ENCODE assay signal across 8 mouse cellular contexts in the genomic region with DNA sequence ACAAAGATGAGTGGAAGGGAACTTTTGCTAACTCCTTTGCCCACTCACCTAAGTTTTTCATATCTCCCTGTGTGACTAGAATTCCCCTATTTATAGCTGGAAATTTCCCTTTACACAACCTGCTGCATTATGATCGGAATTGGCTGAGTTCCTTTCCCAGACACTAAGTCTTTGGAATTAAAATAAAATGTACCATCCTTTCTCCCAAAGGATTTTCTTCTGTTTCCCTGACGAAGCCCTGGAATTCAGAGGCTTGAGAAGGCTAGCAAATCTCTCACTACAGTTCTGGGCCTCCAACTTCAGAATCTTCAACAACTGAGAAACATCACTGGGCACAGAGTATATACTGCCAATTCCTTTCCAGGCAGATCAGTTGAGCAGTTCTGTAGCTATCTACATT. TPM values are rescaled to one million over a fixed set of nuclear protein-coding genes. Genes with fewer than 3 reads are reported as not detected.
DNase-seq lines count a peak whose midpoint lies in the region; ATAC-seq and TF ChIP-seq lines count a peak whose summit lies in the region.

No protein-coding gene starts in this region.

- no peaks in the 10 kb centered on the region for H3K36me3 ChIP-seq in heart, embryonic 11.5 days (ENCODE audit: control insufficient read depth, insufficient read depth, low read length)
- H3K36me3 ChIP-seq in heart, postnatal 0 days (replicated peaks; ENCODE audit: control insufficient read depth, insufficient read depth, low read length) = no peaks in the 10 kb centered on the region
- H3K36me3 ChIP-seq in macrophage (ENCODE audit: inconsistent target) = no peaks in the 10 kb centered on the region

- no peak for DNase-seq in heart, postnatal 10 days
- peak; percentile 7 for DNase-seq in adipocyte (ENCODE audit: low spot score)
- no peak for DNase-seq in heart, postnatal 0 days (ENCODE audit: low spot score)
- DNase-seq in natural killer cell, adult 2 months (ENCODE audit: low spot score in 2 of 2) = no peak
- DNase-seq in spleen, postnatal 4 days (ENCODE audit: low spot score in 2 of 2) = no peak
- no peak for DNase-seq in right cerebral cortex, adult 18-20 months

- TF ChIP-seq CTCF in heart, postnatal 0 days (IDR thresholded peaks at IDR 0.05; ENCODE audit: low read depth) = no peak

- H3K9ac ChIP-seq in heart, embryonic 11.5 days (ENCODE audit: low read depth, low read length) = peak overlapping the region; percentile 95
- peak overlapping the region; percentile 98 for H3K9ac ChIP-seq in heart, postnatal 0 days (replicated peaks; ENCODE audit: low read depth, low read length)

- WGBS in heart, embryonic 11.5 days (ENCODE audit: insufficient replicate concordance) = 43% methylated on average over 2 of the region's 2 CpGs
- WGBS in heart, postnatal 0 days = 29% methylated on average over 2 of the region's 2 CpGs
- 84% methylated on average over 2 of the region's 2 CpGs for WGBS in macrophage (ENCODE audit: missing documents)

- peaks cover 21% of the 10 kb centered on the region for H3K4me1 ChIP-seq in heart, embryonic 11.5 days (ENCODE audit: control insufficient read depth, insufficient read depth, low read length)
- peaks cover 45% of the 10 kb centered on the region for H3K4me1 ChIP-seq in heart, postnatal 0 days (ENCODE audit: control insufficient read depth, insufficient read depth)

- no peaks in the 10 kb centered on the region for H3K9me3 ChIP-seq in heart, embryonic 11.5 days (replicated peaks; ENCODE audit: control insufficient read depth, low read length)
- H3K9me3 ChIP-seq in heart, postnatal 0 days (replicated peaks; ENCODE audit: control insufficient read depth, low read length) = no peaks in the 10 kb centered on the region

- H3K27me3 ChIP-seq in heart, embryonic 11.5 days (ENCODE audit: control insufficient read depth, insufficient read depth, low read length) = no peaks in the 10 kb centered on the region
- H3K27me3 ChIP-seq in heart, postnatal 0 days (ENCODE audit: control insufficient read depth, insufficient read depth, low read length) = no peaks in the 10 kb centered on the region

- intact Hi-C loops in heart, postnatal 10 days (cut with DNase I) = no loop called here

- no peak for ATAC-seq in heart, embryonic 11.5 days (replicated peaks; ENCODE audit: insufficient number of reproducible peaks, low FRiP score, low TSS enrichment)
- no peak for ATAC-seq in heart, postnatal 0 days (ENCODE audit: insufficient read depth, low read depth)

- H3K4me2 ChIP-seq in heart, embryonic 11.5 days = peak overlapping the region; percentile 70
- peak overlapping the region; percentile 86 for H3K4me2 ChIP-seq in heart, postnatal 0 days (ENCODE audit: low read depth, low read length)

- H3K79me2 ChIP-seq in macrophage (ENCODE audit: inconsistent target) = peaks cover 59% of the 10 kb centered on the region

- no peak for TF ChIP-seq EP300 in heart, postnatal 0 days (IDR thresholded peaks at IDR 0.05; ENCODE audit: low read depth)

- peak overlapping the region; percentile 91 for H3K4me3 ChIP-seq in heart, embryonic 11.5 days (ENCODE audit: low read depth, low read length)
- H3K4me3 ChIP-seq in heart, postnatal 0 days (ENCODE audit: low read depth, low read length) = peak overlapping the region; percentile 95
- H3K4me3 ChIP-seq in macrophage (ENCODE audit: inconsistent target) = peak overlapping the region; percentile 79; the same call in 1 of the 2 replicates

- H3K27ac ChIP-seq in heart, embryonic 11.5 days (ENCODE audit: low read depth, low read length) = no peak overlapping the region
- H3K27ac ChIP-seq in heart, postnatal 0 days (ENCODE audit: low read depth) = peak overlapping the region; percentile 94
- no peak overlapping the region for H3K27ac ChIP-seq in macrophage

RNA-seq across cellular contexts. Expression of a gene that starts 1.2 kb away (rescaled TPM):
- 11.9 and 12.7 TPM in 2 replicates for polyA plus RNA-seq in heart, embryonic 11.5 days (2014; fragmentation: Nextera tagmentation; extraction: Ambion mirVana)
- total RNA-seq in heart, postnatal 10 days (2021) = 10 to 100 TPM; 33.9 to 39.3 TPM
- 23.8 and 24.1 TPM in 2 replicates for total RNA-seq in heart, postnatal 0 days (2014; rRNA removed; ENCODE audit: low replicate concordance)
- 8.9 and 9.2 TPM in 2 replicates for polyA plus RNA-seq in heart, postnatal 0 days (2015; fragmentation: Nextera tagmentation; extraction: Ambion mirVana)
- 10 to 100 TPM; 15.2 to 77.5 (median 39.1) TPM for total RNA-seq in macrophage (2018; cell fraction: chromatin; rRNA removed)
- total RNA-seq in macrophage (2018; cell fraction: cytosol; rRNA removed) = 10 to 100 TPM; 10.6 to 33.4 (median 21.2) TPM
- total RNA-seq in macrophage (2018; cell fraction: nucleus; rRNA removed) = 10 to 100 TPM; 19.1 to 54.7 (median 28.3) TPM
- 15.7 to 19.5 TPM (median 15.8 TPM) in 3 replicates for polyA plus RNA-seq in macrophage (2018)
